Mouse (Mus musculus): Measurements from ENCODE around the gene 2010111I01Rik.

- TF ChIP-seq MAX (IDR thresholded peaks at IDR 0.05; ENCODE audit: low read depth) (no peak), E2F4 (IDR thresholded peaks at IDR 0.05; ENCODE audit: insufficient read depth) (no peak), POLR2A (IDR thresholded peaks at IDR 0.05; ENCODE audit: insufficient read length, low read depth) (no peak), USF1 (IDR thresholded peaks at IDR 0.05; ENCODE audit: low read depth) (no peak), TCF3 (IDR thresholded peaks at IDR 0.05; ENCODE audit: insufficient read length, low read depth) (no peak), MYOG (IDR thresholded peaks at IDR 0.05; ENCODE audit: control insufficient read depth in 1 of 3, insufficient read depth in 1 of 3, insufficient read length in 2 of 3, low read depth in 2 of 3) (no peak), MYOD1 (IDR thresholded peaks at IDR 0.05; ENCODE audit: control insufficient read depth in 1 of 3, insufficient read length in 2 of 3, low read depth in 2 of 3) (no peak), POLR2AphosphoS2 (IDR thresholded peaks at IDR 0.05; ENCODE audit: insufficient read length, low read depth) (no peak), SRF (IDR thresholded peaks at IDR 0.05; ENCODE audit: control insufficient read depth, insufficient read length, low read depth) (no peak), CEBPB (IDR thresholded peaks at IDR 0.05; ENCODE audit: insufficient read depth, poor library complexity, severe bottlenecking) (no peak), TCF12 (IDR thresholded peaks at IDR 0.05; ENCODE audit: insufficient read depth, poor library complexity, severe bottlenecking) (no peak), REST (IDR thresholded peaks at IDR 0.05; ENCODE audit: insufficient read depth, insufficient read length) (no peak)
Measured at GRCm38 (mm10) chr13:63373460-63374166, 408.9 kb downstream of the 2010111I01Rik start.
